Mouse (Mus musculus): ENCODE measurements around the gene Cldn8. TPM values are rescaled to one million over a fixed set of nuclear protein-coding genes. Genes with fewer than 3 reads are reported as not detected.

Cldn8 gene
- polyA plus RNA-seq (2017; shearing (Covaris generic)): not detected

GRCm38 (mm10) chr16:88563045-88563913 lies at the start of gene Cldn8:
TSS of gene Cldn8 (minus strand) at chr16:88563183.

GRCm38 (mm10) chr16:88611922-88612321 lies 48.9 kb upstream of the Cldn8 start, which contains the start of gene Krtap24-1:
TSS of gene Krtap24-1 (minus strand) at chr16:88612279.

Other genes starting within 250 kb of the Cldn8 start
- not detected for gene Cldn17, start 56.2 kb downstream of the Cldn8 start, polyA plus RNA-seq (2017; shearing (Covaris generic))
- not detected for gene Krtap24-1, start 49.1 kb upstream of the Cldn8 start, polyA plus RNA-seq (2017; shearing (Covaris generic))
- not detected for gene 2310079G19Rik, start 64.5 kb upstream of the Cldn8 start, polyA plus RNA-seq (2017; shearing (Covaris generic))
- gene Krtap26-1, start 84.6 kb upstream of the Cldn8 start, polyA plus RNA-seq (2017; shearing (Covaris generic)): not detected
- not detected for gene Krtap27-1, start 108.5 kb upstream of the Cldn8 start, polyA plus RNA-seq (2017; shearing (Covaris generic))
- gene 2310061N02Rik, start 144.8 kb upstream of the Cldn8 start, polyA plus RNA-seq (2017; shearing (Covaris generic)): not detected
- gene Krtap13-1, start 165.7 kb upstream of the Cldn8 start, polyA plus RNA-seq (2017; shearing (Covaris generic)): not detected
- not detected for gene Krtap13, start 188.5 kb upstream of the Cldn8 start, polyA plus RNA-seq (2017; shearing (Covaris generic))
- gene 2310034C09Rik, start 195.7 kb upstream of the Cldn8 start, polyA plus RNA-seq (2017; shearing (Covaris generic)): not detected
- not detected for gene 2310057N15Rik, start 211.0 kb upstream of the Cldn8 start, polyA plus RNA-seq (2017; shearing (Covaris generic))
- not detected for gene Gm5965, start 214.7 kb upstream of the Cldn8 start, polyA plus RNA-seq (2017; shearing (Covaris generic))
- not detected for gene Gm20741, start 249.0 kb upstream of the Cldn8 start, polyA plus RNA-seq (2017; shearing (Covaris generic))

Measured in CD4-positive, CD25-positive, alpha-beta regulatory T cell, adult 9 weeks (primary cell).